Mouse (Mus musculus): ENCODE measurements around the gene Tmem222.

The Tmem222 gene

DNA sequence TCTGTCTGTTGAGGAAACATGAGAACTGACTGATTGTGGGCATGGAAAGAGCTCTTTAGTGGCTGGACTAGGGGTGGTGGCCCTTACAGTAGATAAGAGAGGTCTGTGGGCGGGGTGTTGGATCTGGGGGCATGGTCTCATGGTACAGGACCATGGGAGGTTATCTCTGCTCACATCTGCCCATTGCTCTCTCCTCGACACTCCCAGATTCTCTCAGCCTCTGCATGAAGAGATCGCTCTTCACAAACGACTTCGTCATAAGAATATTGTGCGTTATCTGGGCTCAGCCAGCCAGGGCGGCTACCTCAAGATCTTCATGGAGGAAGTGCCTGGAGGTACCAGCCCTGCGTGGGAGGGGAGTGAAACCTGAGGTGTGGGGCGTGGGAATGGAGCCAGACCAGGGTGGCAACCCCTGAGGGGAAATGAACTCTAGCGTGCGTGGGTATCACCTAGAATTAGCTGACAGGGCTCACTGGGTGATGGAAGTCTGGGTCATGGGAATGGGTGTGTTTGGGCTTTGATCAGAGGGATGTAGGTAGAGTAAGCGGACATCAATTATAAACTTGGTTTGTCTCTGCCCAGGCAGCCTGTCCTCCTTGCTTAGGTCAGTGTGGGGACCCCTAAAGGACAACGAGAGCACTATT, 29.7 kb downstream of the Tmem222 start:
- DNase-seq, result no peak

DNA sequence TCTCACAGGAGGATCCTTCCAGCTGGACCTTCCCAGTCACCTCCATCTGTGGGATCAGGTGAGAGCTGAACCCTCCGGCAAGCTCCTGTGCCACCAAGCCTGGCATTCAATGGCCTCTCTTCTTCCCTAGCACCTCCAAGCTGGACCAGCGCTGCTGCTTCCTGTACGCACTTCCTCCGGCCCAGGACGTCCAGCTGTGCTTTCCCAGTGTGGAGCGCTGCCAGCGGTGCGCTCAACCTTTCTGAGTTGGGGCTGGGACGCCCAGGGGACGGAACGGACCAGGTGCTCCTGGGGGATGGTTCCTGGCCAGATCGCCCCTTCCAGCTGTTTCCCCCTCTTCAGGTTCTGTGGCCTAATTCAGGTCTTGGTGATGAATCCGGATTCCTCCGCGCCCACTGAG, 30.5 kb downstream of the Tmem222 start:
- no peak for DNase-seq

DNA sequence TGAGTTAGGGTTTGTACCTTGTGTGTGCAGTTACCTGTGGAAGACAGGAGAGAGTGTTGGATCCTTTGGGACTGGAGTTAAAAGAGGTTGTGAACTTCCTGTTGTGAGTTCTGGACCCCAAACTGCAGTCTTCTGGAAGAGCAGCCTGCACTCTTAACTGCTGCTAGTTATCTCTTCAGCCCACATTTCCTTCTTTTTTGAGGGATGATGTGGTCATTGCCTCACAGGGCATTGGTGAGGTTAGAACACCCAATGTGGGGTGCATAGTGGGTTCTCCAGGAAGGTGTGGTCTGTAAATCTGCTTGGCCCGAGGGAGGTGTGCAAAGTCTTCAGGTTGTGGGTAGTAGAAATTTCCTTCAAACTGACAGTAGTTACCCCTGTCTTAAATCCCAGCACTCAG, 33.3 kb downstream of the Tmem222 start:
- no peak for DNase-seq

DNA sequence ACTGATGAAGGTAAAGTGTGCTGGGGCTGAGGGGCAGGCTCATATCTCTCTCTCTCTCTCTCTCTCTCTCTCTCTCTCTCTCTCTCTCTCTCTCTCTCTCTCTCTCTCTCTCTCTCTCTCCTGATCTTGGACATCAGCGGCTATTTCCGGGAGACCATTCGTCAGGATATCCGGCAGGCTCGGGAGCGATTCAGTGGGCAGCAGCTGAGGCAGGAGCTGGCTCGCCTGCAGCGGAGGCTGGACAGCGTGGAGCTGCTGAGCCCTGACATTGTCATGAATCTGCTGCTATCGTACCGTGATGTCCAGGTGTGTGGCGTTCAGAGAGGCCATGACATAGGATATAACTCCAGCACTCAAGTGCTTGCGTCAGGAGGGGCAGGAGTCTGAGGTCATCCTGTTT, 34.1 kb downstream of the Tmem222 start:
- no peak for DNase-seq

DNA sequence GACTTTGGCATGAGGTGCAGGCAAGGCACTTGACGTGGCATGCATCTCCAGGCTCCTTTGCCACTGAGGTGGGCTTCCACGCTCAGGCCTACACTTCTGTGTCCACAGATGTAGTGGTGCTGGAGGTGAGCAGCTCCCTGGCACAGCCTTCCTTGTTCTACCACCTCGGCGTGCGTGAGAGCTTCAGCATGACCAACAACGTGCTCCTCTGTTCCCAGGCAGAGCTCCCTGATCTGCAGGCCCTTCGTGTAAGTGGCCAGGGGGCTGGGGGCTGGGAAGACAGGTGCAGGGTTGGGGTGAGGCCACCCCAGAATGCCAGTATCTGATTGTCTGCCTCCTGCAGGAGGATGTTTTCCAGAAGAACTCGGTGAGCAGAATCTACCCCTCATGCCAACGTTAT, 34.9 kb downstream of the Tmem222 start:
- DNase-seq, result no peak

DNA sequence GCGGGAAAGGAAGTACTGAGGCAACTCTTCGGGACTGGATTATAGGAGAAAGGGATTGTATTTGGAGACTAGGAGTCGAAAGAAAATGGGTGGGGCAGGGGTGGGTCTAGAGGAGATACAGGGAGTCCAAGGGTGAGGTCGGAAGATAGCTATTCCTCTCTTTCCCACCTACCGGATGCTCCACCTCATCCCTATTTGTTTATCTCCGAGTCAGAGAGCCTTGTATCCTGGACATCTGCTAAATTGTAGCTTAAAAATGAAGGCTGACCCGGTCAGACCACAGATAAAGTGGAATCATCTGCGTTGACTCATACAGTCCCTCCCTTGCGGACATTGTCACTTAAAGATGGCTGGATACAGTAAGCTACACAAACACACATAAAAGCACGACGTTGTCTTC, 35.7 kb downstream of the Tmem222 start:
- DNase-seq, result no peak

DNA sequence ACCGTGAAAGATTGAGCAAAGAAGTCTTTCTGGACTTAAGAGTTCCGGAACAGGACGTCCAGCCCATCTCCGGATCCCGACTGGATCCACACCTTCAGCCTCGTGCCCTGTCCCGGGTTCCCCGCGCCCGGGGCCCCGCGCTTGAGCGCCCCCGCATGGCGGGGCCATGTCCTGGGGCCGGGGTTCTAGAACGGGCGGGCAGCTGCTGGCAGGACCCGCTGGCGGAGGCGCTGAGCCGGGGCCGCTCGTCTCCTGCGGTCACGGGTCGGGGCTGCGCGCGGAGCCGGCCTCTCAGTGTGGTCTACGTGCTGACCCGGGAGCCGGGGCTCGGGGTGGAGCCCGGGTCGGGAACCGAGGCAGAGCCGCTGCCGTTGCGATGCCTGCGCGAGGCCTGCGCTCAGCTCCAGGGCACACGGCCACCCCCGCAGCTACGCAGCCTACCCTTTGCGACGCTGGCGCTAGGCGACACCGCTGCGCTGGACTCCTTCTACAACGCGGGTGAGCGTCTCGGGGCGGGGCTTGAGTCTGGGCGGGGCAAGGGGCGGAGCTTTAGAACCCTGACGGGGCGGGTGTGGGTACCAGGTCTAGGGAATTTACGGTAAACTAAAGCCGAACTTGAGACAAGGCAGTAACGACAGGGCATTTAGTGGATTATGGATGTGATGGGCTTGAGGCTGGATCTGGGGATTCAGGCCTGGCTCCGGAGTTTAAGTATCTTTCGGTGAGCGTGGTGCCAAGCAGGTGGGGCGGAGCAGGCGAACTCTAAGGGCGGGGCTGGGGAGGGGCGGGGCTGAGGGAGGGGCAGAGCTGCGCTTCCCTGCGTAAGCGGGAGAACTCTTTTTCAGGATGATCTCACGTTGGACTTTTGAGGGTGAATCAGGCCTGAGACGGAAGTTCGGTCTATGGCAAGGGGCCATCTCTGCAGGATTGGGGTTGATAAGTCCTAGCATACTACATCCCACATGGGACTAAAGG, 36.4 kb downstream of the Tmem222 start:
- peak; percentile 83 for DNase-seq

DNA sequence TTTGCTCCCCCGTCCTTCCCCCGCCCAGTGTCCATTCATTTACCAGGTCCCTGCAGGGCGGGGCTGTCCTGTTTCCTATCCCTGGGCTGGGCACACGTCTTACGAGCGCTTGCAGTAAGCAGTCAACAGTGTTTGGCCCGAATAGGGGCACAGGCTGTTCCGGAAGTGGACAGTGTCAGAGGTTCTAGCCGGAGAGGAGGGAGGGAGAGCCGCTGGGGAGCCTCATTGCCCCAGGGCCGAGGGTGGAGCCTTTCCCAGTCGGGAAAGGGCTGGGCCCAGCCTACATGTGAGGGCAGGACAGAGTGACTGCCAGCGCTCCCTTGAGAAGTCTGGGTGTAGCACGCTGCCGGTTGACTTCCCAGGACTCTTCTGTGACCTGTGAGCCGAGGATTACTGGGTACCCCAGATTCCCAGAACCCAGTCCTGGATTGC, 37.1 kb downstream of the Tmem222 start, which contains the start of gene Map3k6:
Gene Map3k6 (plus strand): TSS at position 329 of the 432 bp plus-strand sequence.
- DNase-seq, result no peak

DNA sequence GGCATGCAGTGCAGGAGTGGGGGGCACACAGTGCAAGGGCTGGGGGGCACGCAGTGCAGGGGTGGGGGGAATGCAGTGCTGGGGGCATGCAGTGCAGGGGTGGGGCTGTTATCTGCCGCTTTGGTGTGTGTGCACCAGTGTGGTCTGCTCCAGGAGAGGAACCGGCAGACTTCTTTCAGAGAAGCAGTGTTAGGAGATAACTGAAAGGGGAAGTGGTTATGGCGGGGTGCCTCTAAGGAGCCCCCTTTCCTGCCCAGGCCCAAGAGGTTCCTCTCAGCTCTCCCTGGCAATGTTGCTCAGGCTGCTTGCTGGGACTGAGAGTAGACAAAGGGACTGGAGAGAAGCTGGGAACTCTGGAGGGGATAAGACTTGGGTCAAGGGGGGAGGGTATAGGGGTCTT, 39.7 kb downstream of the Tmem222 start:
- peak; percentile 44 for DNase-seq

DNA sequence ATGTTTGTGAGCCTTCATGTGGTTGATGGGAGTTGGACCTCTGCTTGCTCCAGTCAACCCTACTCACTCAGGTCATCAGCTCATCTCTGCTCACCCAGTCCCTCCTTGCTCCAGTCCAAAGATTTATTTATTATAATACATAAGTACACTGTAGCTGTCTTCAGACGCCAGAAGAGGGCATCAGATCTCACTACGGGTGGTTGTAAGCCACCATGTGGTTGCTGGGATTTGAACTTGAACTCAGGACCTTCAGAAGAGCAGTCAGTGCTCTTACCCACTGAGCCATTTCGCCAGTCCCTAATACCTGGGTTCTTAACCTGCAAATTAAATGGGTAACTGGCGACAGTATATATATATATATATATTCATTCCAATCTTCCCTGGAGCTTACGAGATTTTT, 42.2 kb downstream of the Tmem222 start:
- no peak for DNase-seq

DNA sequence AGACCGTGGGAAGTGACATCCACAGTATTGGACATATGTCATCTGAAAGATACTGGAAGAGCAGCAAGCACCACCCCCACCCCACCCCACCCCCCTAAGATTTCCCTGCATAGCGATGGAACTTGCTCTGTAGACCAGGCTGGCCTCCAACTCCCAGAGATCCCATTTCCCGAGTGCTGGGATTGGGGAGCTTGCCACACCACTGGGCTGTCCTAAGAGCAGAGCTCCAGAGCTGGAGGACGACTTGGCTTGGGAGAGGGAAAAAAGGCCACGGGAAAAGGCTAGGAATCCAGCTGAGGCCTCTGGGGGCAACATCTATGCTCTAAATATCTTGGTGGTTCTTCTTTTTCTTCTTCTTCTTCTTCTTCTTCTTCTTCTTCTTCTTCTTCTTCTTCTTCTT, 42.8 kb downstream of the Tmem222 start:
- DNase-seq, result no peak

DNA sequence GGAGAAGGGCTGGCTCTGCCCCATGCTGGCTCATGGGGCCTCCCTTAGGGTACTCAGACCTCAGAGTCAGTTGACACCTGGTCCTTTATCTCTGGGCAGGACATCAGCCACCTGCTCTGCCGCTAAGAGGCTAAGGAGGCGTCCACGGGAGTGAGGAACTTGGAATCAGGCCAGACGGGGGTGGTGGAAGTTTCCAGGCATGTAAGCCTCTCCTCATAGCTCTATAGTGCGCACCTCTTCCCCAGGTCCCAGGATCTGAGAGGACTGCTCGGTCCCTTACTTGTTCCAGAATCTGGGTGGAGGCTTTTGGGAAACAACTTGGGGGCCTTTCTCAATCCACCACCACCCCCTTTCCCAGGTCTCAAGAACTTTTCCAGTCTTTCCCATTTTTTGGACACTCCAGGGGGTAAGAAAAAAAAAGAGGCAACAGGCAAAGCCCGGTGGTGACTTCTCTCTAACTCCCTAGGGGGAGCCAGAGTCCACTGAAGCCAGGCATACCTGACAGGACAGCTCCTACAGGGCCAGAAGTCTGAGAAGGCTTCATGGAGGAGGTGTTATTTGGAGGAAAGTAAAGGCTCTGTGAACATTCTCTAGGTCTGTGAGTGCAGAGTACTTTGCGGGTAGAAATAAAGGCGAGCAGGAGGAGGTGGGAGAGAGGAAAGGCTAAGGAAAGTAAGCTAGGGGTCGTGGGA, 44.2 kb downstream of the Tmem222 start:
- DNase-seq, result no peak

DNA sequence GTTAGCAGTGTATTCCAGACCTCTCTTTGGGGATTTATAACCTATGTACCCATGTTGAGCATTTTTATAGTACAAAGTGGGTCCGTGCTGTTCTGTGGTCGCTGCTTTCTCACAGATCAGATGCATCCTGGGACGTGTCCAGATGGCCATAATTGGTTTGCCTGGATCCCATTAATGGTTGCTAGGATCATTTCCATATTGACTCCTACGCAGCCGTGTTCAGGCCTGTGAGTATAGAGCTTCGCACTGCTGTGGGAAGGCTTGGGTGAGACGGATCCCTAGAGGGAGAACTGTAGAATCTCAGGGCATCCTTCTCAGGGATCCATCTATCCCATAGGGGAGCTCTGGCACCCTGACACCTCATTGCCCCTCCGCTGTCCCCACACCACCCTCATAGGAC, 48.0 kb downstream of the Tmem222 start:
- peak; percentile 56 for DNase-seq

DNA sequence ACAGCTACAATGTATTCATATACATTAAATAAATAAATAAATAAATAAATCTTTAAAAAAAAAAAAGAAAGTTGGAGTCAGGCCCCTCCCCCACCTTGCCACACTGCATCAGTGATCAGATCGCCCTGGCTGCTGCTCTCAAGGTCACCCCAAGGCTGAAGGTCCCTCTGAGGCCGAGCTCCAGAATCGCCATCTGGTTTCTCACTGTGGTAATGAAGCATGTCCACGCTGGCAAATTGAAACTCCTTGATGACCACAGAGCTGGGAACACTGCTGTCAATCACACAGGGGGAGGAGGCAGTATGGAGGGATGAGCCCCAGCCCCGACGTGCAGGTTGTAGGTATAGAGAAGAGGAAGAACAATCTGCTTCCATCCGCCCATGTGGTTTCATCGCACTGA, 50.0 kb downstream of the Tmem222 start:
- no peak for DNase-seq

DNA sequence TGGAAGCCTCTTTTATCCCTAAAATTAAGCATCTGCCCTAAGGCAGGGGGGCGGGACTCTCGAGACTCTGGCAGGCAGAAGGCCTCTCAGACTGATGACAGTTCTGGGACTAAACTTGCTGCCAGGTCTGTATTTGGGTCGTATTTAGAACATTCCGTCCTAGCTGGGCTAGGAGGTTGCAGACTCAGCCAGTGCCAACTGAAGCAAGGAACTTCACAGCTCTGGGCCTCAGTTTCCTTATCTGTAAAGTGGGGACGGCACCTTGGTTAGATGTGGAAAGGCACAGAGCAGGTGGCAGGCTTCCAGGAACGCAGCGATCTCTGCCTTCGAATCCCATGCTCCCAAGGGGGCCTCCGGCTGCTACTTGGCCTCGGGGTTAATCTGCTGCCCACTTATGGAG, 51.5 kb downstream of the Tmem222 start:
- no peak for DNase-seq

DNA sequence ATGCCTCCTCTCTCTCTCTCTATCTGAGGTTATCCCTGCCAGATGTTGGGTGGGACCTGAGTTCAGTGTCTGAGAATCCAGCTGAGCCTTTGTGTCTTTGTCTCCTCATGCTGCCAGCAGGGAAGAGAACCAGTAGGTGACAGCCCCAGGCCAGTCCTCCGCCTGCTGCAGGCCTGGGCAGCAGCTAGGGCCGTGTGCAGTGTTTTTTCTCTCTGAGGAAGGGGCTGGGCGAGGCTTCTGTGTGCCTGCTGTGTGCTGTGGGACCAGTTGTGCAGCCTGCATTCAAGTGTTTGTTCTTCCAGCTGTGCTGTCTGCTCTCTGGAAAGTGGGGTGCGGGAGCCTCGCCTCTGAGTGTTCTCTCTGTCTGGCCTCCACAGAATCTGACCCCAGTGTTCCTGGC, 53.7 kb downstream of the Tmem222 start:
- DNase-seq, result no peak

DNA sequence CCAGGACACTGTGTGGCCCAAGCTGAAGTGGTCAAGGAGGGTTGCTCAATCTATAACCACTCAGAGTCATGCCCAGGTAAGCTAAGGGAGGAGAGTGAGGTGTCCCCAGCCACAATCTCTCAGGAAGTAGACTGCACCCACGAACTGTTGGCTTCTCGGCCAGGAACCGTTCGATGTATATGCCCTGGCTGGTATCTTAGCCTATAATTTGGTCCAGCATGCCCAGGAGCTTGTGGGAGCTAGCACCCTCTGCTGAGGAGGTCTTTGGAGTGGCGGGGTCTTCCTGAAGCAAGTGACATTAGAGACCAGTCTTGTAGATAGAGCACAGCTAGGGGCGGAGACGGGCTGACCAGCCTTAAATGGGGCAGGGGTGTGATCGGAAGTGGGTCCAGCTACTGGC, 55.9 kb downstream of the Tmem222 start:
- DNase-seq, result no peak

DNA sequence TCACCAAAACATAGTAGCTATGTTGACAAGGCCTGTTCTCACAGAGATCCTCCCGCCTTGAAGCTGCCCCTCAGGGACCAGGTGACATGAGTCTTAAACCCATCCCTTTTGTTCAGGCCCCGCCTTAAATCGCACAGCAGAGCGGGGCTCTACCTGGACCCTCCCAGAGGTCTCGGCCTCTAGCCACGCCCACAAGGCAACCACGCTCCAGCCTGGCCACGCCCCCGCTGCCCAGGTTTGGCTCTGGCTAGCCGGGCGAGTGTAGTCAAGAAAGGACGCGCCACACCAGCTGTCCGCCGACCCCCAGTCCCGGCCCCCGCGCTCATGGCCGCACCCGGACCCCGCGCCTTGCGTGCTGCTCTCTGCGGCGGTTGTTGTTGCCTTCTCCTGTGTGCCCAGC, 56.9 kb downstream of the Tmem222 start:
- DNase-seq, result no peak

DNA sequence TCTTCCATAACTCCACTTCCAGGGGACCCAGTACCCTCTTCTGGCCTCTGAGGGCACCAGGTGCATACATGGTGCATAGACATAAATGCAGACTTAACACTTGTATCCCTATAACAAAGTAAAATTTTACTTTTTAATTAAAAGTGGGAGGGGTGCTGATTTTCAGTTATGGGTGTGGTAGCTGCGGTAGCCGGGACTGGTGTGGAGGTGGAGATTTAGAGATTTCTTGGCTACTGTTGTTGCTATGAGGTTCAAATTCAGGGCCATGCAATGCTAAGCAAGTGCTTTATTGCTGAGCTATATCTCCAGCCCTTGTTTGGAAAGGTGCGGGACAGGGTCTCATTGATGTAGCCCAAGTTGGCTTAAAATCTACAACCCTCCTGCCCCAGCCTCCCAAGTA, 58.8 kb downstream of the Tmem222 start:
- DNase-seq, result no peak

DNA sequence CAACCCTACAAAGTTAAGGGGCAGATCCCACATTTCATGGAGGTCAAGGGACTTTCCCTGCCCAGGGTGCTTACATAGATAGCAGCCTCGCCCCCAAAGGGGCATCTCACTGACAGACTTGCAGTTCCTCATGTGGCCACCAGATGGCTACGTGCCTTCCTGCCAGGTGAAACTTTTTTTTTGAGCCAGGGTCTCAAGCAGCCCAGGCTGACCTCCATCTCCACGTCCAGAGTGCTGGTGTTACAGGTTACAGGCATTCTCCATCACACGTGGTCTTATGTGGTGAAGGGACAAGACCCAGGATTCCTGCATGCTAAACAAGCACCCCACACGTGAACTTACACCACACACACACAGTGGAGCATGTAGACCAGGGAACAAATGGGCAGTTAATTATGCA, 60.0 kb downstream of the Tmem222 start:
- DNase-seq, result no peak

Measured in layer of hippocampus, adult 9-11 months (tissue).